Mouse (Mus musculus): ENCODE measurements around the gene Upk2. TPM values are rescaled to one million over a fixed set of nuclear protein-coding genes. Genes with fewer than 3 reads are reported as not detected.
A peak's percentile ranks its signal among the peaks of the same experiment; 100 is the strongest.
"Not testable (repeated sequence)": the region's sequence is repeated elsewhere in the genome, so short reads cannot be mapped to it uniquely, and the experiment has no call there.

The Upk2 gene
- polyA plus RNA-seq, 1 experiment from 2014 or later = 31.1 TPM

- Histone ChIP-seq H3K27me3 (ENCODE audit: control insufficient read depth, insufficient read depth, low read length) (no peaks in the 10 kb centered on the region), H3K9ac (ENCODE audit: low read length) (peak overlapping the region; percentile 35; the same call in 1 of the 2 replicates), H3K36me3 (ENCODE audit: control insufficient read depth, insufficient read depth, low read length) (no peaks in the 10 kb centered on the region), H3K4me3 (replicated peaks; ENCODE audit: low read length) (peak overlapping the region; percentile 10; the same call in 1 of the 2 replicates), H3K4me1 (ENCODE audit: control insufficient read depth, insufficient read depth, low read length) (peaks cover 4% of the 10 kb centered on the region), H3K9me3 (replicated peaks; ENCODE audit: control insufficient read depth, low read length) (no peaks in the 10 kb centered on the region), H3K27ac (ENCODE audit: low read length) (peak overlapping the region; percentile 58; the same call in 1 of the 2 replicates), H3K4me2 (ENCODE audit: low read depth, low read length) (peak overlapping the region; percentile 33; the same call in 1 of the 2 replicates)
- 8% methylated on average over 14 of the region's 14 CpGs for WGBS
- peak; percentile 82; the same call in 1 of the 2 replicates for ATAC-seq (ENCODE audit: insufficient read depth, low FRiP score)
Observed at GRCm38 (mm10) chr9:44454132-44454890, 465 bp downstream of the Upk2 start.

GRCm38 (mm10) chr9:44450387-44450786 is 4.4 kb downstream of the Upk2 start:
- no peaks in the 10 kb centered on the region for H3K27me3 ChIP-seq (ENCODE audit: control insufficient read depth, insufficient read depth, low read length)
- ATAC-seq (ENCODE audit: insufficient read depth, low FRiP score) = no peak
- H3K27ac ChIP-seq (ENCODE audit: low read length) = no peak overlapping the region
- H3K9ac ChIP-seq (ENCODE audit: low read length) = no peak overlapping the region
- H3K4me3 ChIP-seq (replicated peaks; ENCODE audit: low read length) = no peak overlapping the region
- H3K4me2 ChIP-seq (ENCODE audit: low read depth, low read length) = no peak overlapping the region
- H3K36me3 ChIP-seq (ENCODE audit: control insufficient read depth, insufficient read depth, low read length) = no peaks in the 10 kb centered on the region
- H3K4me1 ChIP-seq (ENCODE audit: control insufficient read depth, insufficient read depth, low read length) = no peaks in the 10 kb centered on the region
- no peaks in the 10 kb centered on the region for H3K9me3 ChIP-seq (replicated peaks; ENCODE audit: control insufficient read depth, low read length)

- not testable (repeated sequence) for H3K4me3 ChIP-seq (replicated peaks; ENCODE audit: low read length); H3K9ac ChIP-seq (ENCODE audit: low read length); H3K9me3 ChIP-seq (replicated peaks; ENCODE audit: control insufficient read depth, low read length); H3K27me3 ChIP-seq (ENCODE audit: control insufficient read depth, insufficient read depth, low read length); H3K27ac ChIP-seq (ENCODE audit: low read length); H3K4me2 ChIP-seq (ENCODE audit: low read depth, low read length); H3K36me3 ChIP-seq (ENCODE audit: control insufficient read depth, insufficient read depth, low read length); ATAC-seq (ENCODE audit: insufficient read depth, low FRiP score); H3K4me1 ChIP-seq (ENCODE audit: control insufficient read depth, insufficient read depth, low read length)
- WGBS = 73% methylated on average over 7 of the region's 7 CpGs
Observed at GRCm38 (mm10) chr9:44444402-44445025, 10.3 kb downstream of the Upk2 start.

DNA sequence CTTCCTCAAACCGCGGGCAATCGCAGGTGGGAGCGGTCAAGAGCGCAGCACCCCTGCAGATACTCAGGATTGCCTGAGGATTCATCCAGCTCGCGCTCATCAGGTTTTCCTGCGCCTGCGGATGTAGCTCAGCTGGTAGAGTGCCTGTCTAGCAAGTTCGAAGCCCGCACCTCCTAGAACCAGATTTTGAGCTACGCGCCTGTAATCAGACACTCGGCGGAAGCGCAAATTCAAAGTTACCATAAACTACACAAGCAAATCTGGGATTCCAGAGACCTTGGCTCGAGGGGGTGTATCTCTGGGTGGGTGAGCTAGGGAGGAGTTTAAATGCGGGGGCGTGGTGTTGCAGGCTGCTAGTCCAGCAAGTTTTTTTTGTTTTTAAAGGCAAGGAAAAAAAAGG is 13.8 kb downstream of the Upk2 start, which contains the start of gene Foxr1:
Gene Foxr1, minus strand, starts transcription at position 176 of the 400 bp plus-strand sequence.
- WGBS = 64% methylated on average over 19 of the region's 19 CpGs
- ATAC-seq (ENCODE audit: insufficient read depth, low FRiP score) = no peak
- Histone ChIP-seq H3K9me3 (replicated peaks; ENCODE audit: control insufficient read depth, low read length) (no peaks in the 10 kb centered on the region), H3K9ac (ENCODE audit: low read length) (no peak within 1 kb of the TSS), H3K4me2 (ENCODE audit: low read depth, low read length) (no peak within 1 kb of the TSS), H3K36me3 (ENCODE audit: control insufficient read depth, insufficient read depth, low read length) (no peaks in the 10 kb centered on the region), H3K27me3 (ENCODE audit: control insufficient read depth, insufficient read depth, low read length) (no peaks in the 10 kb centered on the region), H3K27ac (ENCODE audit: low read length) (no peak within 1 kb of the TSS), H3K4me1 (ENCODE audit: control insufficient read depth, insufficient read depth, low read length) (no peaks in the 10 kb centered on the region), H3K4me3 (replicated peaks; ENCODE audit: low read length) (no peak within 1 kb of the TSS)

GRCm38 (mm10) chr9:44435747-44436146 is 19.0 kb downstream of the Upk2 start:
- ATAC-seq (ENCODE audit: insufficient read depth, low FRiP score) = no peak
- 77% methylated on average over 6 of the region's 6 CpGs for WGBS
- Histone ChIP-seq H3K4me1 (ENCODE audit: control insufficient read depth, insufficient read depth, low read length) (no peaks in the 10 kb centered on the region), H3K4me3 (replicated peaks; ENCODE audit: low read length) (no peak overlapping the region), H3K36me3 (ENCODE audit: control insufficient read depth, insufficient read depth, low read length) (no peaks in the 10 kb centered on the region), H3K27ac (ENCODE audit: low read length) (no peak overlapping the region), H3K4me2 (ENCODE audit: low read depth, low read length) (no peak overlapping the region), H3K27me3 (ENCODE audit: control insufficient read depth, insufficient read depth, low read length) (no peaks in the 10 kb centered on the region), H3K9ac (ENCODE audit: low read length) (no peak overlapping the region), H3K9me3 (replicated peaks; ENCODE audit: control insufficient read depth, low read length) (no peaks in the 10 kb centered on the region)

GRCm38 (mm10) chr9:44432577-44433185 is 22.1 kb downstream of the Upk2 start:
- no peak overlapping the region for H3K9ac ChIP-seq (ENCODE audit: low read length)
- H3K27me3 ChIP-seq (ENCODE audit: control insufficient read depth, insufficient read depth, low read length) = no peaks in the 10 kb centered on the region
- H3K4me3 ChIP-seq (replicated peaks; ENCODE audit: low read length) = no peak overlapping the region
- 42% methylated on average over 5 of the region's 5 CpGs for WGBS
- no peak overlapping the region for H3K27ac ChIP-seq (ENCODE audit: low read length)
- H3K9me3 ChIP-seq (replicated peaks; ENCODE audit: control insufficient read depth, low read length) = no peaks in the 10 kb centered on the region
- no peak for ATAC-seq (ENCODE audit: insufficient read depth, low FRiP score)
- no peaks in the 10 kb centered on the region for H3K36me3 ChIP-seq (ENCODE audit: control insufficient read depth, insufficient read depth, low read length)
- no peaks in the 10 kb centered on the region for H3K4me1 ChIP-seq (ENCODE audit: control insufficient read depth, insufficient read depth, low read length)
- H3K4me2 ChIP-seq (ENCODE audit: low read depth, low read length) = no peak overlapping the region

DNA sequence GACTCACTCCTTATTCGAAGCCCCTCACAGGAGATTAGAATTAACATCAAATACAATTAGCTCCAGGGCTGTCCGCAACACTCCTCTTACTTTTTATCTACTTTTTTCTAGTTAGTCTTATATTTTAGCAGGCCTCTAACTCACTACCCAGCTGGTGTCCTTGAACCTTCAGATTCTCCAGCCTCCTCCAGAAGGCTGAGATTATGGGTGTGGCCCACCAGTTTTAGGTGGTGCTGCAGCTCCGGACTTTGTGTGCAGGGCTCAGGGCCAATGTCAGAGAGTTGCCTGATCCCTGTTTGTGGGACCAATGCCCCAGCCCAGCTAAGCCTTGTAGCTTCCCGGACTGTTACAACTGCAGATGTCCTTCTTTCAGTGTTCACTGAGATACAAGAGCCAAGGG is 31.2 kb downstream of the Upk2 start:
- Histone ChIP-seq H3K9ac (ENCODE audit: low read length) (no peak overlapping the region), H3K4me3 (replicated peaks; ENCODE audit: low read length) (no peak overlapping the region), H3K27ac (ENCODE audit: low read length) (no peak overlapping the region), H3K27me3 (ENCODE audit: control insufficient read depth, insufficient read depth, low read length) (no peaks in the 10 kb centered on the region), H3K4me2 (ENCODE audit: low read depth, low read length) (no peak overlapping the region), H3K36me3 (ENCODE audit: control insufficient read depth, insufficient read depth, low read length) (no peaks in the 10 kb centered on the region), H3K4me1 (ENCODE audit: control insufficient read depth, insufficient read depth, low read length) (no peaks in the 10 kb centered on the region), H3K9me3 (replicated peaks; ENCODE audit: control insufficient read depth, low read length) (0 out of 2 replicates have a peak, but pooled peaks cover 3% of the 10 kb centered on the region)
- WGBS = 82% methylated on average over 4 of the region's 4 CpGs
- ATAC-seq (ENCODE audit: insufficient read depth, low FRiP score) = no peak

DNA sequence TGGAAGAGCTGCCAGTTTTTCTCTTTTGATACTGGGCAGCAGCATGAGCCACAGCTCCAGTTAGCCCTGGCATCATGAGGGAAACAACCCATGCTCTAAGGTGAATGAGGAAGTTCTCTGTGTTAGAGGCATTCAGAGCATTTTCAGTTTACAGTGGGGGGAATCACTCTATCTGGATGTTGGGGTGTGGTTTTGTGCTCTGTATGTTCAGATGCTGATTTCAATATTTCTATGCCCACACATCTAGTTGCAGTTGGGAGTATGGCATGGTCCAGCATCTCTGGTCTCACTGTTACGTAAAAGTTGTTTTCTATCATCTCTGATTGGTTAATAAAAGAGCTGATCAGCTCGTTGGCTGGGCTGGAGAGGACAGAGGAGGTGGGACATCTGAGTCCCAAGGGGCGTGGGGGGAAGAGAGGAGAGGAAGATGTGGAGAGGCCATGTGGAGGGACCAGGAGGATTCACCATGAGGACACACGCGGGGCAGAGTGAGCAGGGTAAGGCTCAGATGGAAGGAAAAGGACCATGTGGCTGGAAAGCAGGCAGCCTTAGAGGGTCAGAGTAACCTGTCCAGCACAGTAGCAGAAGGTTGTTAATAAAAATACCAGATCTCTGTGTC is 34.4 kb downstream of the Upk2 start:
- H3K27me3 ChIP-seq (ENCODE audit: control insufficient read depth, insufficient read depth, low read length) = no peaks in the 10 kb centered on the region
- ATAC-seq (ENCODE audit: insufficient read depth, low FRiP score) = no peak
- H3K4me3 ChIP-seq (replicated peaks; ENCODE audit: low read length) = no peak overlapping the region
- no peak overlapping the region for H3K4me2 ChIP-seq (ENCODE audit: low read depth, low read length)
- 0 out of 2 replicates have a peak, but pooled peaks cover 3% of the 10 kb centered on the region for H3K9me3 ChIP-seq (replicated peaks; ENCODE audit: control insufficient read depth, low read length)
- H3K9ac ChIP-seq (ENCODE audit: low read length) = no peak overlapping the region
- H3K4me1 ChIP-seq (ENCODE audit: control insufficient read depth, insufficient read depth, low read length) = 0 out of 2 replicates have a peak, but pooled peaks cover 7% of the 10 kb centered on the region
- WGBS = 69% methylated on average over 5 of the region's 5 CpGs
- no peak overlapping the region for H3K27ac ChIP-seq (ENCODE audit: low read length)
- no peaks in the 10 kb centered on the region for H3K36me3 ChIP-seq (ENCODE audit: control insufficient read depth, insufficient read depth, low read length)

DNA sequence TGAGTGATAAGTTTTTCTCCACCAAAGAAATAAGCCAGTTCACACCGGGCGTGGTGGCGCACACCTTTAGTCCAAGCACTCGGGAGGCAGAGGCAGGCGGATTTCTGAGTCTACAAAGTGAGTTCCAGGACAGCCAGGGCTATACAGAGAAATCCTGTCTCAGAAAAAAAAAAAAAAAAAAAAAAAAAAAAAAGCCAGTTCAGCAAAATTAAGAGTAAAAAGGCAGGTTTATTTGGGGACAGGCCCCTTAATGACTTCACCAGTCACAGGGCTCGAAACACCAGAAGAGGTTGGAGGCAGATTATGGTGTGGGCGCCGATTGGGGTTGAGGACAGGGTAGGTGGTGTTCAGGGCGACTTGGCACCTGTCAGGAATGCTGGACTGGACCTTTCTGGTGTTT is 35.0 kb downstream of the Upk2 start:
- not testable (repeated sequence) for H3K9me3 ChIP-seq (replicated peaks; ENCODE audit: control insufficient read depth, low read length); H3K4me1 ChIP-seq (ENCODE audit: control insufficient read depth, insufficient read depth, low read length); H3K4me2 ChIP-seq (ENCODE audit: low read depth, low read length); H3K36me3 ChIP-seq (ENCODE audit: control insufficient read depth, insufficient read depth, low read length); H3K9ac ChIP-seq (ENCODE audit: low read length); H3K27me3 ChIP-seq (ENCODE audit: control insufficient read depth, insufficient read depth, low read length); ATAC-seq (ENCODE audit: insufficient read depth, low FRiP score); H3K4me3 ChIP-seq (replicated peaks; ENCODE audit: low read length); H3K27ac ChIP-seq (ENCODE audit: low read length)
- 94% methylated on average over 9 of the region's 9 CpGs for WGBS
